Mouse (Mus musculus) layer of hippocampus, postnatal 14 days (tissue): ENCODE results near the gene Styxl1. TPM values are rescaled to one million over a fixed set of nuclear protein-coding genes. Genes with fewer than 3 reads are reported as not detected.

Experiments
- DNase-seq, 2 experiments: peaks; one replicate each; pipeline ENCODE4 v3.0.0; 2021 to 2022; ENCODE audit warnings: low spot score in 2 of 2, mixed read lengths in 1 of 2
- long read RNA-seq, 2 experiments: library from polyadenylated mRNA; stranded (forward); transcript quantifications; one replicate each; pipeline ENCODE4 v2.0.0; 2021
- total RNA-seq, 2 experiments: library from RNA; stranded (reverse); gene quantifications; 2 replicates each; pipeline ENCODE4 v1.2.3; 2021

The Styxl1 gene
- under 1 TPM in 1 of 2 experiments, not detected in 1; 0.44 TPM for total RNA-seq
- long read RNA-seq, experiment 1 = 0 reads
- long read RNA-seq, experiment 2, partial matches to known transcripts = 0 of 2 reads
- long read RNA-seq, experiment 2, other reads (novel, unspliced or antisense) = 1 of 2 reads

GRCm38 (mm10) chr5:135777796-135778470 lies at the start of gene Styxl1:
Gene Styxl1 (minus strand): TSS chr5:135778385.
- DNase-seq = peak in 1 of 2 experiments; percentile 41

GRCm38 (mm10) chr5:135826225-135826624 lies 48.0 kb upstream of the Styxl1 start:
- DNase-seq = no peak

GRCm38 (mm10) chr5:135824517-135824916 lies 46.3 kb upstream of the Styxl1 start:
- DNase-seq = no peak

- peak in 1 of 2 experiments; percentile 29 for DNase-seq
Measured at GRCm38 (mm10) chr5:135822316-135822944, 44.2 kb upstream of the Styxl1 start.

DNA sequence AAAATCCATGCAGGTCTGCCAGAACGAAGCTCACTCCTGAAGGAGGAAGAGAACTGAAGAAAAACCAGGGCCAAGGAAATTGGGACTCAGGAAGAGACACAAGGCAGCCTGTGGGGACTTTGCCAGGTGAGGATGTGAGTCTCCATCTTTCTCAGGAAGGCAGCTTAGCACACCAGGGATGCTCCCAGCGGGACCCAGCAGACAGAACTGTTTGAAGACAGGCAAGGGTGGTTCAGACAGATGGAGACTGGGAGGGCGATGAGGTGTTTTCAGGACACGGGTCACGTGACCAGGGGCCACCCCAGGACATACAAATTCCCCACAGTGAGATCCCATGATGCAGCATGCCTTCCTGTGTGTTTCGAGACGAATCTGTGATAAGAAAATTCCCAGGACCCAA lies 40.3 kb upstream of the Styxl1 start:
- DNase-seq = no peak

GRCm38 (mm10) chr5:135812991-135813390 lies 34.8 kb upstream of the Styxl1 start:
- DNase-seq = peak; percentile 60 to 76

DNA sequence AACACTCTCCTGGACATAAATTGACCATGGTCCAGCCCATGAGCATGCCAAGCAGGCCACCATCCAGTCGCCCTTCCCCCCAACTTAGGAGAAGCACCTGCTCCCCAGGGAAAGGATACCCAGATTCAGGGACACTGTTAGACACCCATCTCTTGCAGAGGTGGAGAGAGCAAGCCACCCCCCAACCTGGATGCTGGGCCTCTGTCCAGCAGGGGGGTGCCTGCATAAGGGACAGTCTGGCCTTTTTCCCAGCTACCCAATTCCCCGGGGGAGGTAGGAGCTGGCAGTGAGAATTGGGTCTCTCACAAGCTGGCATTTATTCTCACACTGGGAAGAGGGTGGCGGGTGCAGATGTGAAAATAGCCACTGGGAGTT lies 29.1 kb upstream of the Styxl1 start:
- peak in 1 of 2 experiments; percentile 37 for DNase-seq

DNA sequence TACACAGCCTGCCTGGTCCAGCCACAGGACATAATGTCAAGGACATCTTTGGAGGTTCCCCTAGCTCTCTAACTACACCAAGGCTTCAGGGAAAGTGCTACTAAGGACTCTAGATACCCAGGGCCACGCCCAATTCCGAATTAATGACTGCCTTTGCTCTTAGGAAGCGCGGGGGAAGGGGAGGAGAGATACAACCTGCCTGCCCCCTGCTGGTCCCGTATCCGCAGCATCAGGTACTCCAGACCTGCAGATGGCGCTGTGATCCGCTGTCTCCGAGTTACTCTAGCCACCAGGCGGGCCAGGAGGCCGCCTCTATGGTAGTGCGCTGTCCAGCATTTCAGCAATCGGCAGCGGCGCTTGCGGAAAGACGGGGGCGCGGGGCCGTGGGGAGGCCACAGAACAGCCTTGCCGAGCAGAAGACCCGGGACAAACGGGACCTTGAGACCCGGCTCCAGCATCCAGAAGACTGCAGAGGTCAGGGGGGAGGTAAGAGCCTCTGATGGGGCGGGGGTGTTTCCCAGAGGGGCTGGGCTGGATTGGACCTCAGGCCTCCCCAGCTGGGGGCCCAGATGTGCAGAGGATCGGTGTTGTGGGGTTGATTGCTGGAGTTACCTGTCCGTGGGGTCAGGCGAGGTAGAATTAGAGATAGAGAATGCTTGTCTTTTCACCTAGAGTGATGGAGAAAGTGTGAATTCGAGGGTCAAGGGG lies 28.5 kb upstream of the Styxl1 start, which contains the start of gene Srrm3:
TSS of gene Srrm3 (plus strand) at position 336 of the 708 bp plus-strand sequence.
- DNase-seq = peak; percentile 93 to 94

DNA sequence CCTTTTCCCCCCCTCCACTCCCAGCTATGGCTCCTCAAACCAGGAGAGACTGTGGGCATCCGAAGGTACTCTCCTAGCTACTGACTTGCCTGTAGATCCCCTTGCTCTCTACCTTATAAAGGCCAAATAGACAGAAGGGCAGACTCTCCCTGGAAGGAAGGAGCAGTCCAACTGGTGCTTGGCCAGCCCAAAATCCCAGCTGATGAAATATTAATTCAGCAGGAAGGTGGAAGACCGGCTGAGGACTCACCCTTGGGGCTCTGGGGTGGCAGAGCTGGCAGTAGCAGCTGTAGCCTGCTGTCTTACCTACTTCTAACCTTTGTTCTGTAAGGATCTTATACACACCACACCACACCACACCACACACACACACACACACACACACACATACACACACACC lies 26.6 kb upstream of the Styxl1 start:
- DNase-seq = no peak

- no peak for DNase-seq
Measured at GRCm38 (mm10) chr5:135803676-135804075, 25.5 kb upstream of the Styxl1 start.

GRCm38 (mm10) chr5:135803135-135803534 lies 24.9 kb upstream of the Styxl1 start:
- no peak for DNase-seq

DNA sequence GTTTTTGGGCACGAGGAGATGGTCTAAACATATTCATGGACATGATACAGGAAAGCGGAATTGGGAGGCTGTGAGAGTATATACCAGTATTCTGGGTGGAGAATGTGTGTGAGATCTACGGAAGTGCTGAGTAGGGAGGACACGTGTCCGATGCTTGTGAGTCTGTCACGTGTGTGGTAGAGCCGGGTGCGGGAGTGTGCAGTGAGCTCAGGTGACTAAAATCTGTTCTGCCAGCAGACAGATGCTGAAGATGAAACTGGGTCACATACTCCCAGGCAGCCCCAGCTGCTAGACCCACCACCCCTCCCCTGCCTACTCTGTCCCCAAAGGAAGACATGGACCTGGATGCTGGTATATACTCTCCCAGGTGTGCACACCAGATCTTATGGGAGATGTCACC lies 24.5 kb upstream of the Styxl1 start:
- no peak for DNase-seq

DNA sequence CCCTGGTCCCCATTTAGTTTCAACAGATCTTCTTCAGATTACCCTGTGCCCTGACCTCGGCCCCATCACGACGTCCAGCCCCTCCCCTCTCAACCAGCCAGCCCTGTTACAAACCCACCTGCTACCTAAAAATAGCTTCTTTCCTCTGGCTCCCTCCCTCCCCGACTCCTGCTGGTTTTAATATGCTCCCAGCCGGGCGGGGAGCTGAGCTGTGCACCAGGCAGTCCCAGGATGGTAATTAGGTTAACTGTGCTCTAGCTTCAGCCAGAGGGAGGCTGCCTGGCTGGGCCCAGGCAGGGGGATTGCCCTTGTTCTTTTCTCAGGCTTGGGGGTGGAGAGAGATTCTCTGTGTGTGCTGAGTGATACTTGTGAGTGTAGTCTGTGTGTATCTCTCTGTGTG lies 22.7 kb upstream of the Styxl1 start:
- DNase-seq = no peak

DNA sequence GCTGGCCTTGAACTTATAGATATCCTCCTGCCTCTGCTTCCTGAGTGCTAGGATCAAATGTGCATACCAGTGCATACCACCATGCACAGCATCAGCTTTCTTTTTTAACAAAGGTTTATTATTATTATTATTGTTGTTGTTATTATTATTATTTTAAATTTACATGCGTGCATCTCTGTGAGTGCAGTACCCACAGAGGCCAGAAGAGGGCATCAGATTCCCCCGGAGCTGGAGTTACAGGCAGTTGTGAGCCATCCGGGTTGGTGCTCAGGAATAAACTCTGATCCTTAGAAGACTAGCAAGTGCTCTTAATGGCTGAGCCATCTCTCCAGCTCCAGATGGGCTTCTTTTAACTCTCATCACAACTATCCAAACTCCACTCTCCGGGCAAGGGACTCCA lies 21.6 kb upstream of the Styxl1 start:
- no peak for DNase-seq

DNA sequence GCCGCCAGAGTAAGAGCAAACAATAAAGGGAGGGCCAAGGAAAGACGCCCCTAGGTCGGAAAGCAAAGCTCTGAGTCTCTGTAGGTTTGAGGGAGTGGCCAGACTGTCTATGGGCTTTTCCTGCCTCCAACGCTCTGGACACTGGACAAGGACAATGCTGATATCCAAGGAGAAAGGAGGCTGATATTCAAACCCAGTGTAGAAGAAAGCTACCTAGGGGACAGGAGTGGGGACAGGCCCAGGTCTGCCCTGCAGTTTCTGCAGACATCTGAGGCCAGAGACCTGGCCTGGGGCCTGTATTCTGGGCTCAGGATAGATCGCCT lies 16.6 kb upstream of the Styxl1 start:
- DNase-seq = no peak

- DNase-seq = peak; percentile 91
Measured at GRCm38 (mm10) chr5:135793996-135794858, 16.0 kb upstream of the Styxl1 start.

DNA sequence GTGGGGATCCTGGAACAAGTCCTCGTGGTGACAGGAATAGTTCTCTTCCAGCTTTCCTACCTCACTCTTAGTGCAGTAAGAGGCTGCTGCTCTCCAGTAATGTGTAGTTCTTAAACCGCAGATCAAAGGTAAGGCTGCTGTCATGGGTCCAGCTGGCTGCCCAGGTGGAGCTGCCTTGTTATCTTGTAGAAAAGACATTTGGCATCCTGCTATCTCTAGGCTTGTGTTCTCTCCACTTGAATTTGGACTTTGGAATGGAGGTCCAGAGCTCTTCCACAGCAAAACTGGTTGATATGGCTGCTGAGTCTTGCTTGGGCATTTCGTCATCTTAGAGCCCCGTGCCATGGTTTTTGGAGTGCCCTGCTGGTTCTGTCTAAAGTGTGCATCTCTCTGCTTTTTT lies 4.7 kb upstream of the Styxl1 start:
- DNase-seq = no peak

- DNase-seq = no peak
Measured at GRCm38 (mm10) chr5:135780331-135780730, 2.1 kb upstream of the Styxl1 start.

DNA sequence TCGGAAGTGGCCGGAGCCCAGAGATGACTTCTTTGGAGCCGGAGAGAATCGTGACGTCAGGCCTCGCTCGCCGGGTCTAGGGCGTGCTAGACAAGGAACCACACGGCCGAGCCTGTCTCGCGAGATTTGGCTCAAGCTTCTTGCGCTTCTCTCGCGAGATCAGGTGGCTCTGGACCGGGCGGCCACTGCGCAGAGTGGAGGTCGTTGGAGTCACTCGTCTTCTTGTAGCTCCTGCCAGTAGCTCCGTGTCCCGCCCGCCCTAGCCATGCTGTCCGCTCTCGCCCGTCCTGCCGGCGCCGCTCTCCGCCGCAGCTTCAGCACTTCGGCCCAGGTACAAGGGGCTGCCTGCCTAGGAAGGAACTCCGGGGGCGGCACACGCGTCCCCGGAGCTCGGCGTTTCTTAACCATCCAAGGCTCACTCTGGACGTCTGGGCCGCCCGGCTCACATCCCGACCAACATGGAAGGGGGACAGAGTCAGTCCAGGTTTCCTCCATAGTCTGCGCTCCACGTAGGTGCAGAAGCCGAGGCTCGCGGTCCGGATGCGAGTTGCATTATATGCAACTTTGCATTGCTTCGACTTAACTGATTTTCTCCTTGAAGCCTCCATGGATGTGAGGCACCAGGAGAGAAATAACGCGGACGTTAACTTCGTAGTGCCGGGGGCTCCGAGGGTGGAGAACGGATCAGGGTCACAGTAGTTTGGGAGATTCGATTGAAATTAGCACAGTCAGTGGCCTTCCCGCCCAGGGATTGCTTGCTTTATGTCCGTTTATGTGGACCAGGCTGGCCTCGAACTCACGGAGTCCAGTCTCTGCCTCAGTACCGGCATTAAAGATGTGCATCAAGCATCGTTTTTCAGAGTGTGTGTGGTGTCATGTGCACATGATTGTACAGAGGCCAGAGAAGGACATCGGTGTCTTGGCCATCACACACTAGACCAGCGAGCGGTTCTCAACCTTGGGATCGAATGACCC lies 573 bp upstream of the Styxl1 start, which contains the start of gene Mdh2:
TSS of gene Mdh2 (plus strand) at position 10 of the 975 bp plus-strand sequence.
- DNase-seq = peak; percentile 98 to 100

GRCm38 (mm10) chr5:135776546-135776945 lies 1.6 kb downstream of the Styxl1 start:
- DNase-seq = no peak
